Mouse (Mus musculus) heart, embryonic 12.5 days (tissue): ENCODE measurements around the gene Mogat2. TPM values are rescaled to one million over a fixed set of nuclear protein-coding genes. Genes with fewer than 3 reads are reported as not detected.

Source experiments
- ATAC-seq: fragments of 200-750 bp; cut with Nextera tagmentation; 2 replicates; pipeline ENCODE4 v1.8.0; 2017; ENCODE audit warnings: moderate TSS enrichment, moderate library complexity; ENCODE audit not compliant: insufficient number of reproducible peaks, low FRiP score
- H3K27ac ChIP-seq: fragments of 300-500 bp; sonication (generic); 2 replicates; pipeline ENCODE4 v1.5.1; 2016; ENCODE audit warnings: mild to moderate bottlenecking, moderate library complexity; ENCODE audit not compliant: poor library complexity, severe bottlenecking
- H3K27me3 ChIP-seq: fragments of 300-500 bp; sonication (generic); replicated peaks from 2 replicates; pipeline ENCODE4 v1.6.1; 2016; ENCODE audit warnings: mild to moderate bottlenecking, moderate library complexity
- H3K36me3 ChIP-seq: fragments of 300-500 bp; sonication (generic); 2 replicates; pipeline ENCODE4 v1.6.1; 2016; ENCODE audit warnings: mild to moderate bottlenecking, moderate library complexity
- H3K4me1 ChIP-seq: fragments of 300-500 bp; sonication (generic); replicated peaks from 2 replicates; pipeline ENCODE4 v1.6.1; 2016; ENCODE audit warnings: mild to moderate bottlenecking
- H3K4me2 ChIP-seq: fragments of 300-500 bp; sonication (generic); 2 replicates; pipeline ENCODE4 v1.6.1; 2016; ENCODE audit warnings: mild to moderate bottlenecking, moderate library complexity
- H3K4me3 ChIP-seq: fragments of 300-500 bp; sonication (generic); 2 replicates; pipeline ENCODE4 v1.5.1; 2016; ENCODE audit warnings: mild to moderate bottlenecking
- H3K9ac ChIP-seq: fragments of 300-500 bp; sonication (generic); 2 replicates; pipeline ENCODE4 v1.6.1; 2016; ENCODE audit warnings: mild to moderate bottlenecking, moderate library complexity
- H3K9me3 ChIP-seq: fragments of 300-500 bp; sonication (generic); replicated peaks from 2 replicates; pipeline ENCODE4 v1.6.1; 2016; ENCODE audit warnings: mild to moderate bottlenecking, moderate library complexity
- WGBS: fragments of 180-500 bp; shearing (Covaris S2); methylation state at CpG from one replicate; pipeline ENCODE4 v1.1.7; 2016; 5-methylcytosine and 5-hydroxymethylcytosine counted together
- polyA plus RNA-seq: library from polyadenylated mRNA; unstranded; fragments of >200 nt; fragmentation: Nextera tagmentation; extraction: Ambion mirVana; gene quantifications from 2 replicates; pipeline ENCODE4 v1.2.1, GENCODE M21; 2016

The Mogat2 gene
- 2.5 and 3.1 TPM in 2 replicates for polyA plus RNA-seq

GRCm38 (mm10) chr7:99238417-99238816 is at the start of gene Mogat2:
Gene Mogat2 (minus strand): TSS chr7:99238619.
- H3K9me3 ChIP-seq = no peaks in the 10 kb centered on the region
- H3K27ac ChIP-seq = no peak within 1 kb of the TSS
- peak within 1 kb of the TSS; percentile 32 for H3K4me3 ChIP-seq
- H3K9ac ChIP-seq = peak within 1 kb of the TSS; percentile 37; the same call in 1 of the 2 replicates
- no peaks in the 10 kb centered on the region for H3K36me3 ChIP-seq
- 3% methylated on average over 13 of the region's 13 CpGs for WGBS
- peaks cover 14% of the 10 kb centered on the region; the same call in 1 of the 2 replicates for H3K27me3 ChIP-seq
- H3K4me1 ChIP-seq = peaks cover 20% of the 10 kb centered on the region
- peak within 1 kb of the TSS; percentile 70 for H3K4me2 ChIP-seq
- ATAC-seq = peak; percentile 79

- no peak overlapping the region for H3K9ac ChIP-seq
- peaks cover 10% of the 10 kb centered on the region; the same call in 1 of the 2 replicates for H3K9me3 ChIP-seq
- H3K4me3 ChIP-seq = no peak overlapping the region
- no peak for ATAC-seq
- 0 out of 2 replicates have a peak, but pooled peaks cover 3% of the 10 kb centered on the region for H3K27me3 ChIP-seq
- no peak overlapping the region for H3K27ac ChIP-seq
- no peak overlapping the region for H3K4me2 ChIP-seq
- WGBS = 62% methylated on average over 3 of the region's 3 CpGs
- peaks cover 20% of the 10 kb centered on the region for H3K4me1 ChIP-seq
- no peaks in the 10 kb centered on the region for H3K36me3 ChIP-seq
Observed at GRCm38 (mm10) chr7:99287287-99287686, 48.9 kb upstream of the Mogat2 start.

- Histone ChIP-seq H3K36me3 (no peaks in the 10 kb centered on the region), H3K9me3 (no peaks in the 10 kb centered on the region), H3K9ac (no peak overlapping the region), H3K27ac (no peak overlapping the region), H3K4me3 (no peak overlapping the region), H3K4me1 (no peaks in the 10 kb centered on the region), H3K27me3 (0 out of 2 replicates have a peak, but pooled peaks cover 3% of the 10 kb centered on the region), H3K4me2 (no peak overlapping the region)
- 71% methylated on average over 8 of the region's 8 CpGs for WGBS
- no peak for ATAC-seq
Observed at GRCm38 (mm10) chr7:99279586-99279985, 41.2 kb upstream of the Mogat2 start.

GRCm38 (mm10) chr7:99278309-99278708 is 39.9 kb upstream of the Mogat2 start:
- ATAC-seq = no peak
- 88% methylated on average over 8 of the region's 8 CpGs for WGBS
- no peak overlapping the region for H3K4me2 ChIP-seq

GRCm38 (mm10) chr7:99276679-99277078 is 38.3 kb upstream of the Mogat2 start:
- no peak for ATAC-seq
- Histone ChIP-seq H3K36me3 (no peaks in the 10 kb centered on the region), H3K9ac (no peak overlapping the region), H3K9me3 (no peaks in the 10 kb centered on the region), H3K4me1 (peaks cover 2% of the 10 kb centered on the region), H3K4me3 (no peak overlapping the region), H3K27ac (no peak overlapping the region), H3K4me2 (no peak overlapping the region), H3K27me3 (peaks cover 5% of the 10 kb centered on the region)
- WGBS = 67% methylated on average over 1 of the region's 1 CpGs

More at GRCm38 (mm10) chr7:99278309-99278708, 39.9 kb upstream of the Mogat2 start:
- peaks cover 9% of the 10 kb centered on the region for H3K27me3 ChIP-seq
- H3K4me3 ChIP-seq = no peak overlapping the region
- H3K9me3 ChIP-seq = no peaks in the 10 kb centered on the region
- no peak overlapping the region for H3K9ac ChIP-seq
- no peaks in the 10 kb centered on the region for H3K36me3 ChIP-seq
- H3K27ac ChIP-seq = no peak overlapping the region
- H3K4me1 ChIP-seq = no peaks in the 10 kb centered on the region

GRCm38 (mm10) chr7:99275131-99275530 is 36.7 kb upstream of the Mogat2 start:
- ATAC-seq = no peak
- no peak overlapping the region for H3K4me2 ChIP-seq
- WGBS = 67% methylated on average over 6 of the region's 6 CpGs

GRCm38 (mm10) chr7:99271630-99272029 is 33.2 kb upstream of the Mogat2 start:
- ATAC-seq = no peak
- peaks cover 37% of the 10 kb centered on the region for H3K4me1 ChIP-seq
- 41% methylated on average over 9 of the region's 9 CpGs for WGBS
- no peak overlapping the region; the same call in 1 of the 2 replicates for H3K27ac ChIP-seq
- H3K4me2 ChIP-seq = no peak overlapping the region; the same call in 1 of the 2 replicates
- no peak overlapping the region for H3K9ac ChIP-seq
- H3K36me3 ChIP-seq = no peaks in the 10 kb centered on the region
- H3K4me3 ChIP-seq = no peak overlapping the region
- peaks cover 42% of the 10 kb centered on the region for H3K27me3 ChIP-seq
- no peaks in the 10 kb centered on the region for H3K9me3 ChIP-seq

More at GRCm38 (mm10) chr7:99275131-99275530, 36.7 kb upstream of the Mogat2 start:
- Histone ChIP-seq H3K9ac (no peak overlapping the region), H3K4me3 (no peak overlapping the region), H3K27ac (no peak overlapping the region), H3K9me3 (no peaks in the 10 kb centered on the region), H3K4me1 (peaks cover 13% of the 10 kb centered on the region), H3K27me3 (peaks cover 7% of the 10 kb centered on the region), H3K36me3 (no peaks in the 10 kb centered on the region)

GRCm38 (mm10) chr7:99268951-99269945 is 30.8 kb upstream of the Mogat2 start:
- H3K9ac ChIP-seq = peak overlapping the region; percentile 58; the same call in 1 of the 2 replicates
- ATAC-seq = no peak
- 9% methylated on average over 42 of the region's 42 CpGs for WGBS
- H3K27ac ChIP-seq = no peak overlapping the region
- peaks cover 37% of the 10 kb centered on the region for H3K4me1 ChIP-seq
- H3K4me3 ChIP-seq = peak overlapping the region; percentile 53
- no peaks in the 10 kb centered on the region for H3K9me3 ChIP-seq
- H3K4me2 ChIP-seq = peak overlapping the region; percentile 83
- H3K36me3 ChIP-seq = no peaks in the 10 kb centered on the region
- H3K27me3 ChIP-seq = peaks cover 62% of the 10 kb centered on the region

- ATAC-seq = peak; percentile 38; the same call in 1 of the 2 replicates
- Histone ChIP-seq H3K9ac (peak overlapping the region; percentile 58), H3K4me3 (peak overlapping the region; percentile 53), H3K4me1 (peaks cover 37% of the 10 kb centered on the region), H3K36me3 (no peaks in the 10 kb centered on the region), H3K27me3 (peaks cover 57% of the 10 kb centered on the region), H3K27ac (no peak overlapping the region), H3K9me3 (no peaks in the 10 kb centered on the region), H3K4me2 (peak overlapping the region; percentile 83)
- under 1% methylated on average over 29 of the region's 29 CpGs for WGBS
Observed at GRCm38 (mm10) chr7:99268506-99268900, 30.1 kb upstream of the Mogat2 start.

GRCm38 (mm10) chr7:99267897-99268505 is 29.6 kb upstream of the Mogat2 start:
- Histone ChIP-seq H3K36me3 (no peaks in the 10 kb centered on the region), H3K4me3 (peak overlapping the region; percentile 53), H3K27ac (no peak overlapping the region), H3K27me3 (peaks cover 57% of the 10 kb centered on the region), H3K4me1 (peaks cover 37% of the 10 kb centered on the region), H3K9me3 (no peaks in the 10 kb centered on the region), H3K4me2 (peak overlapping the region; percentile 83), H3K9ac (peak overlapping the region; percentile 51)
- WGBS = under 1% methylated on average over 59 of the region's 59 CpGs
- peak; percentile 78 for ATAC-seq
